Mouse (Mus musculus) mesoderm, embryonic 11.5 days (tissue): ENCODE measurements around the gene Erbb3.
A peak's percentile ranks its signal among the peaks of the same experiment; 100 is the strongest.

ENCODE experiments used
- DNase-seq: peaks from one replicate; pipeline ENCODE4 v3.0.0-alpha.2; 2012; ENCODE audit warnings: low read depth, low spot score

The Erbb3 gene

DNA sequence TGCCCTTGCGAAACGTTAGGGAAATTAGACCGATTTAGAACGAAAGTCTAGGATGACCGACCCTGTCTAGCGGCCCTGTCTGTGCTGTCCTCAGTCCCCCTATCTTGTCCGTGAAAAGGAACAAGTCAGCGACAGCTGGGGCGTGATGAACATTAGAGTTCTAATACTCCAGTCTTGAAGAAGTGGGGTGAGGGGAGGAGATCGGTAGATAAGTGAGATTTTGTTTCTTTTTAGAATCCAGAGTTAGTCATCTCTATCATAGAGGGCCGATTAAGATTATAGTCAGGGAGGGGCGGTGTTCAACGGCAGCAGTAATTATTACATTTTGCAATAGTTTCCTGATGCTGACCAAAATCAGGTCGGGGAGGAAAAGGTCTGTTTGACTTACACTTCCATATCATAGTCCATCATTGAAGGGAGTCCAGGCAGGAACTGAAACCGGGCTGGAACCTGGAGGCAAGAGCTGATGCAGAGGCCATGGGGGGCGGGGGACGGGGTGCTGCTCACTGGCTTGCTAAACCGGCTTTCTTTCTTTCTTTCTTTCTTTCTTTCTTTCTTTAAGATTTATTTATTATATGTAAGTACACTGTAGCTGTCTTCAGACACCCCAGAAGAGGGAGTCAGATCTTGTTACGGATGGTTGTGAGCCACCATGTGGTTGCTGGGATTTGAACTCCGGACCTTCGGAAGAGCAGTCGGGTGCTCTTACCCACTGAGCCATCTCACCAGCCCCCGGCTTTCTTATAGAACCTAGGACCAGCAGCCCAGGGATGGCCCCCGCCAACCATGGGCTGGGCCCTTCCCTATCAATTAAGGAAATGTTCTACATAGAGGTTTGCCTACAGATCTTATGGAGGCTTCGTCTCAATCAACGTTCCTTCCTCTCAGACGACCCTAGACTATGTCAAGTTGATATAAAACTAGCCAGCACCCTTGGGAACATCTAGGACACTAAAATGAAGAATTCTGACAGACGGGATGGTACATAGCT lies 62.8 kb downstream of the Erbb3 start:
- DNase-seq, result no peak

DNA sequence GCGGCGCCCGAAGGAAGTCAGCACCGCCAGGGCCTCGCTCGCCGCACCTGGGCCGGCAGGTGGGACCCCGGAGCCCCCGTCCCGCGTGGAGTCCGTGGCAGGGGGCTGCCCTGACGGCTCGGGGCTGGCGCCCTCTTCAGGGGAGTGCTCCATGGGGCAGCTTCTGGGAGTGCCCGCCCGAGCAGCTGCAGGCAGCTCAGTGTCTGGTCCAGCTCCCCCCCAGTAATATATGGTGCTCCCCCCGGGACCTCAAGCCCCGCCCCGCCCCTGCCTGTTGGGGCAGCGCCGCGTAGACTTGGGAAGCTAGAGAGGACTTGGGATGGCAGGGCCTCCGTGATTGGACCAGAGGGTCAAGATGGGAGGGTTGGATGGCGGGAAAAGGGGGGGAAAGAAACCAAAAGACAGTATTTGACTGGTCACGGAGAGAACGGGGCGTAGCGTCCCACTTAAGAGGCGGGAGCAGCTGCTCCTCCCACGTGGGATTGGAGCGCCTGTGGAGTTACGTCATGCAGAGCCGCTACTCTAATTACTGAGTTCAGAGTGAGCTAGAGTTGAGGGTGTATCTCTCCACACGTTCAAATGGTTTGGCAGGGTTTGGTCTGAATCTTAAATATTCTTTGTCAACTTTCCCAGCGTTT lies 63.7 kb downstream of the Erbb3 start, which contains the start of gene Esyt1:
Gene Esyt1 (minus strand): TSS at position 201 of the 638 bp plus-strand sequence.
- DNase-seq, result peak; percentile 98

DNA sequence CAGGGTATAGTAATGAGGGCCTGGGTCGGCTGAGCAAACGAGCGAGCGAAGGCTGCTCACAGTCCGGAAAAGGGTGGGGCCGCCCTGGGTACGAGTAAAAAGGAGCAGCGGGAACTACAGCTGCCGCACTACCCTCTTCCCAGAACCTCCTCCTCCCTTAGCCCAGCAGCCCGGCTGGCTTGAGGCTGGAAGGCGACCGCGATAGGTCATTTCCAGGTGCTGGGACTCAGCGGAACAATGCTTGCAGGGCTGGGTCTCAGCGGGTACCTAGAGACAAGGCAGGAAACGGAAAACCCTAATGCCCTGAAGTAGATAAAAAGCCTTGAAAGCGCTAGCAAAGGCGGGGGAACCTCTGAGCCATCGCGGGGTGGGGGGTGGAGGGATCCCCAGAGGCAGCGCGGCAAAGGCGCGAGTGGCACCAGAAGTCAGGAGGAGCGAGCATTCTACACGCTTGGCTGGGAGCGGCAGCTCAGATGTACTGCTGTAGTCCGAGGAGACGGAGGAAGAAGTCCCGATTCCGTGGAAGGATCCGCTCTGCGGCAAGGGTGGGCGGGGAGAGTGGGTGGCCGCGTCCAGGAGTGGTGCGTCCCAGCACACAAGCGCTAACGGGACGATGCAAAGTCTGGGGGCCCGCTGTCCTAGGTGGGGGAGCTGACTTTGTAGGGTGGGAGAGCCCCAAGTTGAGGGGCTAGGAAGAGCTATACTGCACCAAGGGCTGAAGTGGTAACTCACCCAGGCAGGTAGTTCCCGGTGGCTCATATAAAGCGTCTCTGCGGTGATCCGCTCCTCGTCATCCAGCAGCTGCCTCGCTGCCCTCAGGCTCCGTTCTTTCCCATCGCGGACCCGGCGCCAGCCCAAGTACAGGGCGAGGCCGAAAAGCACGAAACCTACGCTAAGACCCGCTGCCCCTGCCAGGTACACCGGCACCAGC lies 64.5 kb downstream of the Erbb3 start:
- DNase-seq, result peak; percentile 55

DNA sequence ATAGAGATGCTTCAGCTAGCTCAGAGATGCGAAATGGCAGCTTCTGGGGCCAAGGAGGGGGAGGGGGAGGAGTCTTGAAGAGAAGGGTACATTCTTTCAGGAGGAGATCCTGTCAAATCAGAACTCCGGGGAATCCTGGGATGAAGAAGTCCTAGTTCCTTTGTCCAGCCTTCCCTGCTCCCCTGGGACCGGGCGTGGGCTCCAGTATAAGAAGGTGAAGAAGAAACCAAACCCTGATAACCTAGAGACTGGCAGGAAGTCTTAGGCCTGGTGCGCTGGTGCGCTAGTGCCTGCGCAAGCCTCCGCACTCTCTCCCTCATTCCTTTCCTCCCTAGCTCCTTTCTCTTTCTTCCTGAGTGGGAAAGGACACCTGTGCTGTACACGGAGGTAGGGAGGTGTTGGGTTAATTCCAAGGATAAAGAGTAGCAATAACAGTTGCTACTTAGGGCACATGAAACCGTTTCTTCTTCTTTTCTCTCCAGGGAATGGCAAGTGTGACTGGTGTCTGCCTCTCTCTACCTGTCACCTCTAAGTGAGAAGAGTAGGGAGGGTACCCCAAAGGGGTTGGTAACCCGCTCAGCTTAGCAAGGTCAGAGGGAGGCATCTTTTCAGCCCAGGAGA lies 65.2 kb downstream of the Erbb3 start:
- no peak for DNase-seq

DNA sequence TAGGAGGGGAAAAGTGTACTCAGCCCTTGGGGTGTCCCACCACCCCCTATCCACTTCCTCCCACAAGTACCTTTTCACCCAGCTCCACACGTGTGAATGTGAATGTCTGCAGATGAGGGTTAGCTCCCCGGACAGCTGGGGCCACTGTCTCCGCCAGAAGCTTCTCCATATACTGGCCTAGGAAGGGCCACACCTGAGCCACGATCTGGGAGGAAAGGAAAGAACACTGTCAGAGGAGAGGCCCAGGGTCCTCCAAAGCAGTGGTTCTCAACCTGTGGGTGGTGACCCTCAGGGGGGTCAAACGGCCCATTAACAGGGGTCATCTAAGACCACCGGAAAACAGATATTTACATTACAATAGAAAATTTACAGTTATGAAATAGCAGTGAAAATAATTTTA lies 67.1 kb downstream of the Erbb3 start:
- DNase-seq, result no peak

DNA sequence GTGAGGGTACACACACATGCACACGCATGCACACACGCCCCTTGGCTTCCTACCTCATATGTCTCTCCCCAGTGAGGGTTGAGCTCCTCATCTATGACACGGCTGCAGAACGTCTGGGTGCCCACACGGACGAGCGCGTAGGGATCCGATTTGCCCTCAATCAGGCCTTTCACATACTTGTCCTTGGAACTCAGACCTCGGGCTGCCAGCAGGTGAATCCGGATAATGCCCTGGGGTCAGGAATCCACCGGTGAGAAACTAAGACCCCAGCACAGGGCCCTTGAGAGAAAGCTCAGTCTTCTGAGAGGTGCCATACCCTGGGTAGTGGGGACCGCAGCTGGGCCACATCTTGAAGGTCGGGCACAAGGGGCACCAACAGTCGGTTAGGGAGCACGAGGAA lies 68.9 kb downstream of the Erbb3 start:
- DNase-seq, result no peak

DNA sequence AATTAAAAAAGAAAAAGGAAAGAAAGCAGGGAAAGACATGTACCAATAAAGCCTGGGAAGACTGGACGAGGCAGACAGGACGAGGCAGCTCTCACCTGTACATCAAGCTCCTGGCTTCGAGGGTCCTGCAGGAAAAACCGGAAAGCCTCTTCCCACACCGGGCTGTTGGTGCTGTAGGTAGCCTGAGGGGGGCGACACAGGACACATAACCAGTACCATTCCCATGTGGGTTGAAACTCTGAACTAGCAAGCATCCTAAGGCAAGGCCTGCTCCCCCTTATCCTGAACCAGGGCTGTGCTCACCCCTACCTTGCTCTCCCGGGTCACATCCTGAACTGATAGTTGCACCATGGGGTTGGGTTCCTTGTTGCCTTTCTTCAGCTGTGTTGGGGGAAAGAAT lies 70.6 kb downstream of the Erbb3 start:
- no peak for DNase-seq
